Mouse (Mus musculus) ES-CJ7 (cell line): ENCODE measurements around the gene Exd1.
A peak's percentile ranks its signal among the peaks of the same experiment; 100 is the strongest.

Experiments
- DNase-seq: peaks from one replicate; pipeline ENCODE4 v3.0.0; 2011; ENCODE audit warnings: low read depth, low spot score

Exd1 gene

DNA sequence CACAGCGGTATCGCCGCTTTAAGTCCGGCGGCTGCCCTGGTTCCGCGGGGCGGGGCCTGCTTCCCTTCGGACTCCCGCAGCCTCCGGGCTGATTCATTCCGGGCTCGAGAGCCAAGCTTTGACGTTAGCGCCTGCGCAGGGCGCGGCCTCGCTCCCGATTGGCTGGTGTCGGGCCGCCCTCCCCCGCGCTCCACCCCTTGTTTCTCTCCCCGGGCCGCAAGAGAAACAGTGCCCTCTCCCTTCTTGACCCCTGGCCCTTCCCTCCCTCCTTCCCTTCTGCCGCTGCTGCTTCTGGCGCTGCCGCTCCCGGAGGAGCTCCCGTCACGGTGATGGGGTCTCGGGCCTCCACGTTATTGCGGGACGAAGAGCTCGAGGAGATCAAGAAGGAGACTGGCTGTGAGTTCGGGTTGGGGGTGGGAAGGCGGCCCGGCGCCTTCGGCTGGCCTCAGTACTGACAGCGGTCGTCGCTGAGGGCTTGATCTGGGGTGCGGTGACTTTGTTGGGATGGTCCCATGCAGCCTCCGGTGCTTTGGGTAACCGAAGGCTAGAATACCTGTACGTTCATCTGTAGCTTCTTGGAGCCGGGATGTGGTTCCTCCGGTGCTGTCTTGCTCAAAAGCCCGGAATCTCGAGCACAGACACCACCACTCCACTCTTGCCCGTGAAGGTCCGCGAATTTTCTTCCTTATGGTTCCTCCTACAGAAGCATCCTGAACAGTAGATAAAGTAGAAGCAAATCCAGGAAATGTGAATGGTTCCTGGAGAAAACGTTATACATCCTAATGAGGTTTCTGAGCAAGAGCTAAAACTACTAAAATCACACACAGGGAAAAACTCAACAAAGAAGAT, at the start of gene Exd1, which contains the start of gene Chp1:
Gene Exd1 (minus strand): TSS at position 106 of the 849 bp plus-strand sequence.
Gene Chp1 (plus strand): TSS at position 176 of the 849 bp plus-strand sequence.
- peak; percentile 97 for DNase-seq

DNA sequence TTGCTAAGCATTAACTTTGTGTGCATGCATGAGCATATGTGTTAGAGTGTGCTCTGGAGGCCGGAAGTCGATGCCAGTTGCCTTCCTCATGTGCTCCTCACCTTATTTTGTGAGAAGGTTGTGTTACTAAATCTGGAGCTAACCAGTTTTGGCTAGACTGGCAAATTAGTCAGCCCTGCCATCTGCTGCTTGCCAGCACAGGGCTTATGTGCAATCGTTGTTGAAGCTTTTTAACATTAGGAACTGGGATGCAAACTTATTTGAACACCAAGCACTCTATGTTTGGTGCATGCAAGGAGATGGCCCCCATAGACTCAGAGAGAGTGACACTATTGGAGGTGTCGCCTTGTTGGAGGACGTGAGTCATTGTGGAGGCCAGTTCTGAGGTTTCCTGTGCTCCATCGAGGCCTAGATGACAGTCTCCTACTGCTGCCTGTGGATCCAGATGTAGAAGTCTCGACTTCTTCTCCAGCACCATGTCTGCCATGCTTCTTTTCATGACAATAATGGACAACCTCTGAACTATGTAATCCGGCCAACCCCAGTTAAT, 49.4 kb upstream of the Exd1 start:
- DNase-seq: no peak

DNA sequence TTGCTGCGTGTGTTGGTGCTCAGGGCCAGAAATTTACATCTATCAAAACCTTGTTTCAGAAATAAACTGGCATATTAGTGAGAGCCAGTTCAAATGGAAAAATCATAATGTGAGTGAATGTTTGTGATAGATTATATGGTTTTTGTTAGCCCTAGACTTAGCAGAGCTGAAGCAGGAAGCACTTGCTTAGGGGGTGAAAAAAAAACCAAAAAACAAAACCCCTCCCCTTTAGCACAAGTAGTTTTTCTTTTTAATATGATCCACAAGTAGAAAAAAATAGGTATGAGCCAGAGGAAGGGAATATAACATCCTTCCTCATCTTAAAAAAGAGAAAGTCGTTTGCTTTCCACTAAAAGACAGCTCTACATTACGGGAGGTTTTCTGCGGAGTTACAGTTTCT, 47.9 kb upstream of the Exd1 start:
- DNase-seq: no peak

DNA sequence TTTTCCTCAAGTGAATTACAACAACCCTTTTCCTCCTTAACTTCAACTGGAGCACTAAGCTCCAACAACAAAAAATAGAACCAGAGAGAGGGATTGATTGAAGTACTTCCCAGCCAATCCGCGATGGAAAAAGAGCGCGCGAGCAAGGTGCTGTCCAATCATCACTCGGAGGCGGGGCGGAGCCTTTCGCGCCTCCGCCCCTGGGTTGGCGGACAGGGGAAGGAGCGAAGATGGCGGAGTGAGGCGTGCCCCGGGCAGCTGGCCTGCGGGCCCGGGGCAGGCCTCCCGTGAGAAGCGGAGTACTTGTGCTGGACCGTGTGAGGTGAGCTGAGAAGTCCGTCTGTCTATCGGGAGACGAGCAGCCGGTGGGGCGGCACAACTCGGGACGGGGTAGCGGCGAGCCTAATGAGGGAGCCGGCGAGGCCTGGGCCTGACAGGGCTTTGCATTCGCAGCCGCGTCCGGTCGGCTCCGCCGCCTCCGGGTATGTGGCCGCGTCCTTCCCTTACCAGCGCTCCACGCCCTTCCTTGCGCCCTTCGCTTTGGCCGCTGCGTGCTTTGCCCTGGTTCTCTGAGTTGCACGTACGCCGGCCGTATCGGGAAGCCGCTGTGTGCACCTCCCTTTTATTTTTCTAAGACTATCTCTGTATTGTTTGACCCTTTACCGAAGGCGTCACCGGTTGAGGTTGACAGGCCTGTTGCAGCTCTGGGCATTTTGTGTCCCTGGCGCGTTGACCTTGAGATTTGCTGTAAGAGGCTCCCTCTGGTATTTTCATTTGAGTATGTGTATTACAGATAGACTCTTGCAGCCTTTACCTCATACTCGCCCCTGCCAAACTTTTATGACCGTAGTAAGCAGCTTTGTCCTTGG, 46.9 kb upstream of the Exd1 start:
- DNase-seq: peak; percentile 97

DNA sequence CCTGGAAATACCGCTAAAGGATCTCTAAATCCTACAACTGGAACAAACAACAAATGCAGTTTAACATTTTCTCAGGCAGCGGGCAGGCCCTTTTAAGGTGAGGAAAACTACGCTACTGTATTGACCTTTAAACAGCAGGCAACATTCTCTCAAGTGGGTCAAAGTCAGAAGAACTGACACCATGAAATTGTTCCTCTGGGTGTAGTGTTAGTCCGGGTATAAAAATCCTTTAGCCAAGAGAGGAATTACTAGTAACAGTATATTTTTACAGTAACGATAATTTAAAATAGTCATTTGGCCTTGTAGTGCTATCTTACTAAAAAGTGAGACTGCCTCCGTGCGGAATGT, 46.3 kb upstream of the Exd1 start:
- DNase-seq: no peak

DNA sequence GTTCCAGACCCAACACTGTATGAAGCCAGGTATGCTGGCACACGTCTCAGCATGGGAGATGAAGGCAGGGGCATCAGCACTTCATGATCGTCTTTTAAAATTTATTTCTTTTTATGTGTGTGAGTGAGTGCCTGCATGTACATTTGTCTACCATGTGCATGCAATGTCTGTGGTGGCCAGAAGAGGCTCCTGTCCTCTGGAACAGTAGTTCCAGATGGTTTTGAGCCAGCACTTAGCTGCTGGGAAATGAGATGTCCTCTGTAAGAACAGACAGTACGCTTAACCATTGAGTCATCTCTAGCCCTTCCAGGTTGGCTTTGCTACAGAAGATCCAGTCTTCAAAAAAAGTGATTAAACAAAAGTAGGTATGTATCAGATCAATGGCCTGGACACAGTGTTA, 43.8 kb upstream of the Exd1 start:
- DNase-seq: peak; percentile 26

DNA sequence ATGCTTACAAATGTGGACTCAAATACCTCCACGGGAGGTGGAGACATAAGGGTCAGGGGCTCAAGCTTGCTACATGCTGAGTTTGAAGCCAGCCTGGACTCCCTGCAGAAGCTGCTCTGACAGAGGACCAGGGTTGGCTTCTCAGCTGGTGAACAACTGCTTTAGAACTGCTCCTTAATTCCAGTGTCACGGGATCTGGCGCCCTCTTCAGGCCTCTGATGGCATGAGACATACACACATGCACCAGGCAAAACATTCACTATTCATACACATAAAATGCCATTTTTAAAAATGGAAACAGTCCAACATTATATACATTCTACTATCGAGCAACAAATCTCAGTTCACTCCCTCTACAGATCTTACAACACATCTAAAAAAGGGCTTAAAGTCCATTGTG, 40.0 kb upstream of the Exd1 start:
- DNase-seq: peak; percentile 18

DNA sequence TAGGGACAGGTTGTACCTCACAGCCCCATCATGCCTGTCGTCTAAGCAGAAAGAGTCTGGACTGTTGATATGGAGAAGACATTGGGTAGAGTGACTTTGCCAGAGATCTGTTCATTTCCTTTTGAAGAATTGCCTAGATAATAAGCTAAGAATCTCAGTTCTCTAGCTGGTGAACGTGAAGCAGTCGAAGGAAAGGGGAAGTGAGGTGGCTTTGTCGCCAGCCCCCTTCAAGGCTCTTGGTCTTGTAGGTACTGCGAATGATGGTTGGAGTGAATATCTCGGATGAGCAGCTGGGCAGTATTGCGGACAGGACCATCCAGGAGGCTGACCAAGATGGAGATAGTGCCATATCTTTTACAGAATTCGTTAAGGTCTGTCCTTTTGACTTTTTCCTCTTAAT, 36.9 kb upstream of the Exd1 start:
- DNase-seq: no peak

DNA sequence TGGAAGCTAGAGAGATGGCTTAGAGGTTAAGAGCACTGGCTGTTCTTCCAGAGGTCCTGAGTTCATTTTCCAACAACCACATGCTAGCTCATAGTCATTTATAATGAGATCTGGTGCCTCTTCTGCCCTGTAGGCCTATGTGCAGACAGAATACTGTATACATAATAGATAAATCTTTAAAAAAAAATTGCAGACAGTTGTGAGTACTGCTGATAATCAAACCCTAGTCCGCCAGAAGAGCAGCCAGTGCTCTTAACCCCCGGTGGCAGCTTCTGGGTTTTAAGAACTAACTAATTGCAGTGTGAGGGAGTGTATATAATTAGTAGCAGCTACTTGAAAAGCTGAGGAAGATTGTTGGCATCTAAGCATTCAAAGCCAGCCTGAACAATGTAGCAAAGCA, 36.0 kb upstream of the Exd1 start:
- no peak for DNase-seq

DNA sequence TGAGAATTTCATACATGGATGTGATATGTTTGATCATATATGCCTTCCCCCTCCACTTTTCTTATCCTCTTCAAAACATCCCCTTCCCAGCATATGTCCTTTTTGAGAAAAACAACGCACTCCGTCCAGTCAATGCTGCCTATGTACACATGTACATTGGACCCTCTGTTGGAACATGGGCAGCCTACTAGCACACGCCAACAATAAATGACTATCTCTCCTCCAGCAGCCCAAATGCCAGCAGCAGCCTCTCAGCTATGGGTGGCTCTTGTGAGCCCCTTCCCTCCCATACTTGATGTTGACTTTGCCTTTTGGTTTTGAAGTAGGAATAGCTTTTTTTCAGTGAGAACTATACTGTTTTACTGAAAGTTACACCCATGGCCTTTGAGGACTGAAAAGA, 34.1 kb upstream of the Exd1 start:
- no peak for DNase-seq

DNA sequence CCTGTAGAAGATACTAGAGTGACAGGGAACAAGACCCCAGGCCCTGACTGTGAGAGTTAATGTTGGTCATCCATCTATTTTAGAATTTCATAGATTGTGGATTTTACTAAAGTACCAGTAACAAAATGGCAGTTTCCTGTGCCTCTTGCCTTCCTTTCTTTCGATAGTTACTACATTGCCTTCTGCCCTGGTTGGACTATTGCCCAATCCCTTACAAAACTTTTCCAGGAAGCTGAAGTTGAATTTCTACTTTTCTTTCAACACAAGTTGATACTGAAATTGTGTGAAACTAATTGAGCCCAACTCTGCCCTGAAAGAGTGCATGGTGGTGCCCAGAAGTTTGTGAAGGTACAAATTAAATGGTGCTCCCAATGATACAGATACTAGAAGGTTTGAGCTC, 25.0 kb upstream of the Exd1 start:
- no peak for DNase-seq

DNA sequence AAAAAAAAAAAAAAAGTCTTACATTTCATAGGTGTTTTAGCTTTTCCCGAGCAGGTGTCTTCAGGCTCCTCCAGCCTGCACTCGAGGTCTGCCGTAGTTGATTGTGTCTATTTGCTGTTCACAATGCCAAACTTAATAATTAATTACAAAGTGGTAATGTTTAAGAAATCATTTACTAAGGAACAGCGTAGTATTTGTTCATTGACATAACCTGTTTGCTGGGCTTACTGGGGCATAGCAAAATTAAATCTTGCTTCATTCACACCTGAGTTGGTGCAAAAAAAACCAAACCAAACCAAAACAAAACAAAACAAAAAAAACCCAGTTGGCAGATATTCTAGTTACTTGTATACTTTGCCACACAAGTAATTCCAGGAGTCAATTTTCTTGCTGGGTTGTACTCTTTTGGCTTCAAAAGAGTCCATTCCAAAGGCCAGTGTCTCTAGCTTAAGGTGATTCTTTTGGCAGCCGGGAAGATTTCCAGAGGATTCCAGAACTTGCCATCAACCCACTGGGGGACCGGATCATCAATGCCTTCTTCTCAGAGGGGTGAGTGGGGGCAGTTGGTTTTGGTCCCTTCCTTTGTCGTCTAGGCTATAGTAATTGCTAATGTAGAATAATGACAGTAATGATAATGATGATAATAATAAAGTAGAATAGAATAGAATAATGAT, 18.9 kb upstream of the Exd1 start:
- DNase-seq: no peak

DNA sequence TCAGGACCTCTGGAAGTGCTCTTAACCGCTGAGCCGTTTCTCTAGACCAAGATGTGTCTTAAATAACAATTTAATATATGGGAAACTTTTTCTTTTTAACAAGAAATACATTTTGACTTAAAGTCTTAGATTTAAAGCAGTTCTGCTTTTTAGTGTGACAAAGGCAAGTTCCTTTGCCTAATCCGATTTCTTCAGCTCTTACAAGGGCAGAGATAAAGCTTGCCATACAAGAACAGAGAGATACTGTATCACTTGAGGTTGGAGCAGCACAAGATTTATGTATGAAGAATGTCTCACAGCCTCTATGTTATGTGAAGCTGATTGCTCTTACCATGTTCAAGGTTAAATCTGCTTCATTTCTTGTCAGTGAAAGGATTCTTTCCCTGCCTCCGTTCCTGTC, 17.9 kb upstream of the Exd1 start:
- DNase-seq: no peak

DNA sequence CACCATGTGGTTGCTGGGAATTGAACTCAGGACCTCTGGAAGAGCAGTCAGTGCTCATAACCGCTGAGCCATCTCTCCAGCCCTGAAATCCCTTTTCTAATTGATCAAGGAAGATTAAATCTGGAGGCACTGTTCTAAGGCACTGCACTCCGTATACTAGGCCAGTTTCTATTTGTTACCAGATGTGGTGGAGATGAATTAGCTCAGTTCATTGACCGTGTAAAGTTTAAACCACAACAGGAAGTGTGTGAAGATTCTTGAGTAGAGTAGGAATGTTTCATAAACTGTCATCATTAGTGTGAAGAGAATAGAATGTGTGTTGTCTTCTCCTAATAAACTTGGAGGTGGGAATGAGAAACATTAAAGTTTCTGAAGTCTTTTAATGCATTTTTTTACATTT, 14.4 kb upstream of the Exd1 start:
- DNase-seq: no peak

DNA sequence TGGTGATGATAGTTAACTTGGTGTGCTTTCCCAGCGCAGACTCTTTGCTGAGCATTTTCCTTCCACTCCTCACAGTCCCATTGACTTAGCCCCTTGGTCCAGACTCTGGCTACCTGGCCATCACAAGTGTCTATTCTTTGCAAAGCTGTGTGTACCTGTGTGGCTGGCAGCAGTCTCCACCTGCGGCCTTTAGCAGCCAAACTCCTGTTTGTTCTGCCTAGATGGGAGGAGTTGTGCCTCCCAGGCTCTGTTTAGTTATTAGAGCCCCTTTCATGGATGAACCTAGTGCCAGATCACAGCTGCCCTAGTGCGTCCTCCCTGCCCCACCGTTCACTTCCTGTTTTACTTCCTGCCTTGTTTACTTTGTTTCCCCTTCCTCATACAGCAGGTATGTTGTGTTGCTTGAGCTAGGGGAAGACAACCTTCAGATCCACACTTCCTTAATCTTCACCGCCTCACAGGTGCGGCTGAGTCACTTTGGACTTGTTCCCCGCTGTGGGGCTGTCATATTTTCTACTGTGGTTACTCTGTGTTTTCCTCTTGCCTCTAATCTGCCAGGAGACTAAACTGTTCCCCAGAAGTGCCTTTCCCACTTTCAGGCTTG, 11.4 kb upstream of the Exd1 start:
- no peak for DNase-seq

DNA sequence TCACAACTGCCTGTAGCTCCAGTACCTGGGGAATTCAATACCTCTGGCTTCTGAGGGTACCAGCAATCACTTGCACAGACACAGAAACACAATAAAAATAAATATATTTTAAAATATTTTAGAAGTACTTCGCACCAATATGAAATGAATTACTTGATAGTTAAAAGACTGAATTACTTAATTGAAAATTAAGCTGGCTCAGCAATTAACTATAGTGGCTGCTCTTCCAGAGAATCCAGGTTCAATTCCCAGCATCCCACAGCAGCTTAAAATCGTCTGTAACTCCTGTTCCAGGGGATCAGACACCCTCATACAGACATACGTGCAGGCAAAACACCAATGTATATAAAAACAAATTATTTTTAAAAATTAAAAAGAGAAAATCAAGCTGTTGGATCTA, 10.6 kb upstream of the Exd1 start:
- no peak for DNase-seq

DNA sequence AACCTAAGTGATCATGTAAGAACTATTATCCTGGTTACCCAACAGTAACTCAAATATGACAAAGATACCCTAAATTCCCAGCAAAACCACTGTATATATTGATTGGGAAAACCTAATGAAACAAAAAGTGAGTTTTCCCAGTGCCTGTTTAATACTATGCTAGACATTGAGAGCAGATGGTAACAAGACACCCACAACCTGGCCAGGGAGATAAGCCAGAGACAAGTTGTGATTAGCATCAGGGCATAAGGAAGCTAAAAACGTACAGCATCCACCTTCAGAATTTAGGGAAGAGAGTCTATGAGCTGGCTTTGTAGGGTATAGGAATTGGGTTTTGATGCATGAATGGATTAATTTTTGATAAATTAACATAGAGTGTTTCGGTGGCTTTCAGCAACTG, 2.3 kb upstream of the Exd1 start:
- no peak for DNase-seq

DNA sequence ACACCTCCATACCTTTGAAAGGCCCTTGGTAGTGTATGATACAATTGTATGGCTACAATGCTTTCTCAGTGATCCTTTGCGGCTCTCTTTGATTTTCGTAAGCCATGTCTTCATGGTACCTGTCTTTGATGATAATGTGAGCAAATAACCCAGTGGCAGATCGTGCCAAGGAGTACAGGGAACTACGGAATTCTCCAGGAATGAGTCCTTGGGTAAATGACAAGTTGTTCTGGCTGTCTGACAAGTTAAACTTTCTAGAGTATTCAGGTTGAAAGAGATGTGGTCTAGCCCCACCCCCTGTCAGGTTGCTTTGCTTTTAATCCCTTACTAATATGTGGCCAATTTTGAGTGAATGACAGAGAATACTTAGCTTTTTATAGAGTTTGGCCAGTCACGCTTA, 1.3 kb upstream of the Exd1 start:
- no peak for DNase-seq

DNA sequence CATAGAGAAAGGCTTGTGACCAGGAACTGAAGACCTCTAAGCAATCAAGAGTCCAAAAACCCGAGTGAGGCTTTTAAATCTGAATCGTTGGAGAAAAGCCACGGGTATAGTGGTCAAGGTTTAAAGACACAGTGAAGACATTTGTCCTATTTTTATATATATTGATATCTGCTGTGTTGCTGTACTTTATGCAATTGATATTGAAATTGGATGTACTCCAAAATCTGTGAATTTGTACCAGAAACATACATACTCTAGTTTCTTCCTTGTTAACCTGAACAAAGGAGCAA, 889 bp upstream of the Exd1 start:
- DNase-seq: no peak

DNA sequence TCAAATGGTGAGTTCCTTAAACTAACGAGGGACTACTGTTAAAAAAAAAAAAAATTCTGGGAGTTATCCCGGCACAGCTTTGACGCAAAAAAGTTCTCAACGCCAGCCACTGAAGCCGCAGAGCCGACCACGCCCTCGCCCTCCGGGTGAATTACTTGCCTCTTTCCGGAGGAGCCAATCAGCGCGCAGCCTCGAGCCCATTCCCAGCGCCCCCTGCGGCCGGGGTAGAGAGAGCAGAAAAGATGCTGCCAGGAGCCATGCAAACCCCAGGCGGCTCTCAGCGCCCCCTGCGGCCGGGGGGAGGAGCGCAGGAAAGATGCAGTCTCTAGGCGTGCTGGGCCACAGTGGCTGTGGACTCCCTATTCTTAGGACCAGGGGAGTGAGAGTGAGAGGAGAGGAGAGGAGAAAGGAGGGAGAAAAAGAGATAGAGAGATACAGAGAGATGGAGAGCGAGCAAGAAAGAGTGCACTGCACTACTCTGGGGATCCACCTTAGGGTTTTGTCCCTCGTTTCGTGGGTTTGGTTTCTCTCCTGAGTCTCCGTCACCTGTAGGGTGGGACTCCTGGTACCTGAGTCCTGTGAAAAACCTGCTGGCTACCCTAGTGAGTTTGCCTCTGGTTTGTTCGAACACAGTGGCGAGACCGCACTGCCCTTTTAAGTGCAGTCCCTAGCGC, 442 bp downstream of the Exd1 start:
- DNase-seq: peak; percentile 97

DNA sequence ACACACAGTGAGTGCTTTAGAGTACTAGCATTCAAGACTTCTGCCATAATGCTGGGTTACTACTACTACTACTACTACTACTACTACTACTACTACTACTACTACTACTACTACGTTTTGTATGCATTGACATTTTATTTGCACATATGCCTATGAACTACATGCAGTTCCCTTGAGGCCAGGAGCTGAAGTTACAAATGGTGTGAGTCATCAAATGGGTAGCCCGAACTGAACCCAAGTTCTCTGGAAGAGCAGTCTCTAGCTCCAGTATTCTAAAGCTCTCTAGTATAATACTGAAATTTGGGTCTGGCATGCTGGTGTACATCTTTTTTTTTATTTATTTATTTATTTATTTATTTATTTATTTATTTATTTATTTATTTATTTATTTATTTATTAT, 3.8 kb downstream of the Exd1 start:
- no peak for DNase-seq
